Mouse (Mus musculus) right cerebral cortex, postnatal 10 days (tissue): Measurements from ENCODE around the gene Gpr162.

Experiments used
- DNase-seq, 2 experiments: peaks; one replicate each; pipeline ENCODE4 v3.0.0; 2021; ENCODE audit warnings: low spot score in 2 of 2

The Gpr162 gene

DNA sequence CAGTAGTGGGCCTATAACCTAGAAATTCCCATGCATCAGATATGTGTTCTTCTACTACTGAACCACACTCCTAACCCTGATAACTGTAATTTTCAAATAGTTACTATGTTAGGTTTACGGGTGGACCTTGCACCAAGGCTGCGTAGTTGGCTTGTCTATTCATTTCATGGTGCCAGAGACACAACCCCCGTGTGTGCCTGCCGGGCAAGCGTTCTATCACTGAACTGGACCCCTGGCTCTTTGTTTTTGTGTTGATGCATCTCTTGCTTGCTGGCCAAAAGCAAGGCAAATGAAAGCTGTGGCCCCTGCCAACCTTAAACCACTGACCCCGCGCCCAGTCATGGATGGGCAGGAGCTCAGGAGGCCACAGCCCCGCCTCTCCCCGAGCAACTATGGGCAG is 18.0 kb upstream of the Gpr162 start:
- DNase-seq, result no peak

- no peak for DNase-seq
Observed at GRCm38 (mm10) chr6:124879390-124879789, 15.6 kb upstream of the Gpr162 start.

DNA sequence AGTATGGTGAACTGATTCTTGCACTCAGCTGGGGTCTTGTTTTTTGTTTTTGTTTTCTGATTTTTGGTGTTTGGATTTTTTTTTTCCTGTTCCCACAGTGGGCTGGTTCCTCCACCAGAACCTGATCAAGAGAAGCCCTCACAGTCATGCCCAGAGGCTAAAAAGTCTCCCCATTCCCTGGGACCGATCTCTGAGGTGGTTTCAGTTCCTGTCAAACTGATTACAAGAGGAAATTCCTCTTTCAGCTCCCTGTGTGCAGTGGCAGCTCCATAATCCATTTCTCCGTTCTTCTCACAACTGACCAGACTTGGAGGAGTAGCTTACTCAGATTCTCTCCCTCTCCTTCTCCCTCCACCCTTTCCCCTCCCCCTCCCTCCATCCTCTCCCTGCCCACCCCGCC is 10.6 kb upstream of the Gpr162 start:
- no peak for DNase-seq

DNA sequence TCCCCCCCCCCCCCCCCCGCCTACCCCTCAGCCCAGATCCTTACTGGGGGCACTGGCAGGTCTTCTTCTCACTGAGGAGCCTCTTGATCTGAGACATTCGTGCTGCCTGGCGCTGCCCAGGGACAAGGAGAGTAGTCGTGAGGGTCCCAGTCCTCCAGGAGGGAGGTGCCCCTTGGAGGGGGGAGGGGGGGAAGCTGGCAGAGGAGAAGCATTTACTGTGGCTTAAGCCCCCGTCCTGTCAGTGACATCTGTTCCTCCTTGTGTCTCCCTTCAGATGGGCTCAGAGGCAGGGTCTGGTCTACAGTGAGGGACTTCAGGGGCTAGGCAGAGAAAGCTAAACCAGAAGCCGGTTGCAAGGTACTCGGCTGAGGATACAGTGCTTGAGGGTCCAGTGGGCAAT is 2.8 kb upstream of the Gpr162 start:
- DNase-seq, result no peak

- peak in 1 of 2 experiments; percentile 35 for DNase-seq
Observed at GRCm38 (mm10) chr6:124865766-124866362, 2.1 kb upstream of the Gpr162 start.

DNA sequence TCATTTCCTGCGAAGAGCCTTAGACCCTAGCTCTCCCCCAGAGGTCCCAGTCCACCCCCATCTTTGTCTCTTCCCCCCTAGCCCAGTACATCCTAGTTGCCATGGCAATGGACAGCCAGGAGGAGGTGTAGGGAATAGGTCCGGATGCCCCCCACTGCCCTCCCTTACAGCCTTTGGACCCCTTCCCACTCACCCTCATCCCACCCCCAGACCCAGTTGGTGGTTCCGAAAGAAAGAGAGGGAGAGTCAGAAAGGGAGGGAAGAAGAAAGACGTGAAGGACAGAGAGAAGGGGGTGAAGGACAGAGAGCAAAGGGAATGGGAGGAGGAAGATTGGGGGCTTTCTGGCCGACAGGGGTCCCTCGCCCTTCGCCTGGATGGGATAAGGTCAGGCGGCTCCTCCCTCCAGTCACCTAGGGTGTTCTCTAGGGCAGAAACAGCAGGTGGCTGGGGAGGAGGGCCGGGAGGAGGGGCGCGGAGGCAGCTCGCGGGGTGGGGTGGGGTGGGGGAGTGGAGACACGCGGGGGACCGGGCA is 592 bp downstream of the Gpr162 start:
- peak in 1 of 2 experiments; percentile 62 for DNase-seq

DNA sequence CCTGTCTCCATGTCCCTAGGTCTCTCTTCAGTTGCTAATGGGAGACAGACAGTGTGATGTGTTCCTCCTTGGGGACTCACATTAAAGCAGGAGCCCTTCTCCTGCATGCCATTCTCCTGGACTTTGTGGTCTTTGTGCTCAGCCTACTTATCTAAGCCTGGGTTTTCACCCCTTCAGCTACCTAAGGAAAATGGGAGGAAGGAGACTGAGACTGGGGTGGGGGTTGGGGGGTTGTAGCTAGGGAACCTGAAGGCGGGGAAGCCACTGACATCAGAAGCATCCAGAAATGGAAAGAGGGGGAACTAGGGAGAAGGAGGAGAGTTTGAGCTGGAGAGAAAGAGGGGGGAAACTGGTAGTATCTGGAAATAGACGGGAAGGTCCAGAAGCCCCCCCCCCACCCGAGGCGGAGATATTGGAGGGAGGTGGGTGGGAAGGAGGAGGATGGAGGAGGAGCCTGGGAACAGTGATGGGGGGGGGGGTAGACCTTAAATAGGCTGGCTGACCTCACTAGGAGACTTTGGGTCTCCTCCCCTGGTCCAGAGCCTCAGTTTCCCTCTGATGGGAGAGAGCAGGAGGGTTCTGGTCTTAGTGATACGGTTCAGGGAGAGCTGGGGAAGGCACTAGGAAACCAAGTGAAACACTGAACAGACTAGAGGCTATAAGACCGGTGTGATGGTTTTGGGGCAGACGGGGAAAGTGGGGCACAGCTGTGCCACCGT is 1.2 kb downstream of the Gpr162 start:
- DNase-seq, result peak; percentile 64 to 74

DNA sequence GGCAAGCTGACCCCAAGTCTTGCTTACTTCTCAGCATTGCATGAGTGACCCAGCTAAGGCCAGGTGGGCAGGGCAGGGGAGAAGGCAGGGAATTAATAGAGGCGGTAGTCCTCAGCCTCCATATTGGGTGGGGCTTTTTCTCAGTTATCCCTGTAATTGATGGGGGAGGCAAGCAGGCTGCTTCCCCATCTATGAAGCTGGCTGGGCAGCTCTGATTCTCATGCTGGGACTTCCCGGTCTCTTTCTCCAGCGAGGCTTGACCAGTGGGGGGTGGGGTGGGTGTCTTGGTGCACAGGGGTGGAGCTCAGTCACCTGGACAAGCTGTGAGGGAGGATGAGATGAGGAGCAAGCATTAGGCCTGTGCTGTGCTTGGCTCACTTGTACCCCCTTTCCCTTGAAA is 2.0 kb downstream of the Gpr162 start:
- DNase-seq, result peak in 1 of 2 experiments; percentile 46

DNA sequence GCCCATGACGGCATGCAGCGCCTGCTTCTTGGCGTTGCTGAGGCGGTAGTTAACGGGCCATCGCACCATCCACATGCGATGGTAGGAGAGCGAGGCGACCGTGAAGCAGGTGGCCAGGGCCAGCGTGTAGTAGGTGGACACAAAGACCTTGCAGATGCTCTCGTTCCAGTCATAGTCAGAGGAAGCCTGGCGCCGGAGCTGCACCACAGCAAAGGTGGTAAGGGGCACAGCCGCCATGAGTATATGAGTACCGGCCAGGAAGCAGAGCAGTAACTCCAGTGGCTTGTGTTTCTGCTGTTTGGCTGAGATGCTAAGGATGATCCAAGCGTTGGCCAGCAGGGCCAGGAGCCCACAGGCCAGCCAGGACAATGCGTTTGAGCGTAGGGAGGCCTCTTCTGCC is 2.5 kb downstream of the Gpr162 start:
- DNase-seq, result peak in 1 of 2 experiments; percentile 56

- DNase-seq, result peak in 1 of 2 experiments; percentile 54
Observed at GRCm38 (mm10) chr6:124860511-124860910, 3.3 kb downstream of the Gpr162 start.

GRCm38 (mm10) chr6:124859725-124860124 is 4.1 kb downstream of the Gpr162 start:
- peak; percentile 88 to 91 for DNase-seq

GRCm38 (mm10) chr6:124858561-124859318 is 5.0 kb downstream of the Gpr162 start:
- DNase-seq, result peak; percentile 25 to 53

DNA sequence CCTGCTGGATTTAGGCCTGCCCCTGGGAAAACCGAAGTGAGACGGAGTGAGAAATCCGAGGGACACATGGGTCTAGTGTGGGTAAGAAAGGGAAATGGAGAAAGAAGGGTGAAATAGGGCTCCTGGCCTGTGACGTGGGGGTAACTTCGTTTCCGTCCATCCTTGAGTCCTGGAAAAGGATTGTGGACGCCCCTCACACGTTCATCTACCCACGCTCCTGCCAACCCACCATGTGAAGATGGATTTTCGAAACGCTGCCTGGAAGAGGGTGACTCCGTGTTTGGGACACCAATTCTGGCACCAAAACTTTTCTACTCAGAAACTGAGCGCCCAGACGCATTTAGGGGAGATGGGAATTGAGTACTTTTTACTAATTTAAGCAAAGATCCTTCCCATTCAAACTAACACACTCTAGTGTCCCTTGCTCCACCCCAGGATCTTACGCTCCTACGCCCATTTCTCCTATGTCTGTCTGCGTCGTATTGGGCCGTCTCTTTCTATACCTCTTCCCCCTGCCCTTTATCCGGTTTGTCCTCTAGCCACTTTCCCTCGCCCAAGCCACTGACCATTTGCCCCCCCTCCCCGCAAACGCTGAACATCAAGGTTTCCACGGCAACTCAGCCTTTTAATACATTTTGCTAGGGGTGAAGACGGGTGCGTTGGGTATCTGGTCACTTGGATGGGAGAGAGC is 5.8 kb downstream of the Gpr162 start:
- DNase-seq, result peak; percentile 38 to 40

DNA sequence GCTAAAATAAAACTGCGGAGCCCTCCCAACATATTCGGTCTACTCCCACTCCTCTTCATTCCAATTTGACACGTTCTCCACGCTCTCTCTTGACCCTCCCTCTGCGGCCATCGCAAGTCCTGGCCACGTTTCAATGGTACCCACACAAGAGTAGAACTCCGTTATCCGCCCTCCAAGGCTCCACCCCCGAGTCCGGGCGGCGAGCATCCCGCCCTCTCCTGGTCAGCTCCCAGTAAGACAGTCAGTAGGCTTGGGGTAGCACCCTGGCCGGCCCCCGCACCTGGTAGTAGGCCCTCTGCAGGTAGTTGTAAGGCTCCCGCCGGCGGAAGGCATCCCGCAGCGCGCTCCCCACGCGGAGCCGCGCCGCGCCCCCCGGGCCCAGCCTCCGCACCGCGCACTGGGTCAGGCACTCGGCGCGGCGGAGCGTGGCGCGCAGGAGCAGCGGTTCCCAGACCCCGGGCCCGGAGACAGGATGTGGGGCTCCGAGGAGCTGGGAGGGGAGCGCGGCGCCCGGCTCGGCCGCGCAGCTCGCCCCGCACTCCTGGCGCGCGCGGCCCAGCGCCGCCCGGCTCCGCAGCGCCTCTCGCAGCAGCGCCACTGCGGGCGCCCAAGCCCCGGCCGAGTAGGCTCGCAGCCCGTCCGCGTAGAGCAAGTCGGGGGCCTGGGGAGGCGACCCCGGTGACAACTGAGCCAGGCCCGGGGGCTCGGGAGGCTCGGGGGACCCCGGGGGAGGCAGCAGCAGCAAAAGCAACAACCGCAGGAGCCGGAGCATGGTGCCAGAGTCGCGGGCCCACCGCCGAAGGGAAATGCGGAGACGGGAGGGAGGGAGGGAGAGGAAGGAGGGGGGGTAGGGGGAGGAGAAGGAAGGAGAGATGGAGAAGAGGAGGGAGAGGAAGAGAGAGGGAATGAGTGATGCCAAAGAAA is 6.6 kb downstream of the Gpr162 start, which contains the start of gene P3h3:
P3h3 (minus strand) TSS at position 837 of the 924 bp plus-strand sequence.
- DNase-seq, result peak; percentile 92 to 93

- peak; percentile 78 to 88 for DNase-seq
Observed at GRCm38 (mm10) chr6:124856321-124856720, 7.5 kb downstream of the Gpr162 start.

GRCm38 (mm10) chr6:124854647-124855046 is 9.1 kb downstream of the Gpr162 start:
- DNase-seq, result peak in 1 of 2 experiments; percentile 35

DNA sequence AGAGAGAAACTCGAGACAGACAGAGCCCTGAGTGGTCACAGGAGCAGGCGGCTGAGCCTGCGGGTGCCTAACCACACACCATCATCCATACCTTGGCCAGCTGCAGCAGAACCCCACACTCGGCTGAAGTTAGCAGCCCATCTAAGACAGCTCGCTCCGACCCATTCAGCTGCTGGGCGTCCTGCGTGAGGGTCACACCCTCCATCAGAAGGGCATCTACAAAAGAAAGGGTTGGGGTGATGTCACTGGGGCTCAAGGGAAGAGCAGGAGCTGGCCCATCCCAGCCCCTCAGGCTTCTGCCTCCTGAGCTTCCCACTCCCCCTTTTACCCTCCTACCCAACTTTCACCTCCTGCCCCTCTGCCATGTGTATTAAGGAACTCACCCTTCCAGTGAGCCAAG is 13.2 kb downstream of the Gpr162 start:
- no peak for DNase-seq

DNA sequence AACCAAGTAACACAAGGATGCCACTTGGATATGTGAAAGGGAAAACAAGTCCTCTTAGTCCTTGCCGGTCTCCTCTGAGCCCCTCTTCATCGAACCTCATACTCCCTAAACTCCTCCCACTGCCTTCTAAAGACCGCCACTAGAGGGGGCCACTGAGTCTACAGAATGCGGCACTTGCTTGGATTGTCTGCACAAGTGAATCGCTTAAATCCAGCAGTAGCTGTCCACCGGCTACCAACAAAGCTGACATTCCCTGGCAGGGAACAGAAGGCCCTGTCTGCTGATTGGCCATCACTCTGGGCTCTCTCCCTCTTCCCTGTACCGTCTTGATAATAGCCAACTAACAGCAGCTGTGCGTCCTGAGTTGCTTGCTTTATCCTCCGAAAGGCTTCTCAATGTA is 16.5 kb downstream of the Gpr162 start:
- DNase-seq, result peak; percentile 94 to 96

DNA sequence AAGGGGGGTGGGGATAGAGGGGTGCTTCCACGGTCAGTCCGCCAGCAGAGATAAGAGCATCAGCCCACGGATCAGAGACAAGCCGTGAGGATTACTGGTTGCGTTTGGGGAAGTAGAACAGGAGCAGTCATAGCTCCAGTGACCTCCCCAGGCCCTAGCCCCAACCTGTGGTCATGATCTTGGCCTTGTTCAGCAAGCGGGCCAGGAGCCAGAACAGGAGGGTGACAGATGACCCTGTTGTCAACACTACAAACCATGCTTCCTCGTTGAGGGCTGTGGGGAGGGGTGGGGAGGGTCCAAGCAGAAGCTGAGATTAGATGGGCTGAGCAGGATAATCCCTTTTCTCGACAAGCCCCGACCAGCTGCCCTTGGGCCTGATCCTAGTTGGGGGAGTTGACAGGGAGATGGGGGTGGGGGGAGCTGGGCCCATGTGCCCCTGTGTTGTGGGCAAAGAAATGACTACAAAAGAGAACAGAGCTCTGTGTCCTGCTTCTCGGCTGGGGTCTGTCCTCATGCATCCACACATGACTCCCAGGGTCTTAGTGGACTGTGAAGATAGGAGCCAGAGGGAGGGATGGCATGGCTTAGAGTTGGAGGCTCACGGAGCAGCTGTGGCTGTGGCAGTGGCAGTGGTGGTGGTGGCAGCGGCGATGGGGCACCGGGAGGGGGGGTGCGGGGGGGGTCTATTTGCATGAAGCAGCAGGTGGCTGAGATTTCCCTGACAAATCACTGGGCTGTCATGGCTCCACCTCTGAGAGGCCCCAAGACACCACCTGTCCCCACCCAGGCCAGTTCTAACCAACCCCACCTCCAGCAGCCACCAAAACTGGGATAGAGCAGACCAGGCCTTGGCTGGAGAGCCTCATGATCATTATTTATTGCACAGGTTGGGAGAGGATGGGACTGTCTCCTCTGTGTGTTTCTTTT is 23.3 kb downstream of the Gpr162 start, which contains the start of gene Gnb3:
Gnb3 (minus strand) TSS at position 35 of the 927 bp plus-strand sequence.
- no peak for DNase-seq
